Mouse (Mus musculus) embryonic facial prominence, embryonic 10.5 days (tissue): ENCODE measurements at regions not wholly inside any gene's neighbourhood (a gene's known extent, or its start where the extent isn't known, plus 50 kb on each side); places are given as distances from the start of the nearest gene placed in this dataset.

ENCODE experiments used
- DNase-seq: peaks from one replicate; pipeline ENCODE4 v3.0.0-alpha.2; 2017; ENCODE audit warnings: low spot score
- H3K27ac ChIP-seq: fragments of 300-500 bp; sonication (generic); replicated peaks from 2 replicates; pipeline ENCODE4 v1.5.1; 2016; ENCODE audit warnings: mild to moderate bottlenecking
- H3K27me3 ChIP-seq: fragments of 300-500 bp; sonication (generic); replicated peaks from 2 replicates; pipeline ENCODE4 v1.6.1; 2016; ENCODE audit warnings: low read depth, mild to moderate bottlenecking; ENCODE audit not compliant: poor library complexity, severe bottlenecking
- H3K36me3 ChIP-seq: fragments of 300-500 bp; sonication (generic); replicated peaks from 2 replicates; pipeline ENCODE4 v1.6.1; 2016; ENCODE audit warnings: mild to moderate bottlenecking, moderate library complexity
- H3K4me1 ChIP-seq: fragments of 300-500 bp; sonication (generic); 2 replicates; pipeline ENCODE4 v1.6.1; 2016
- H3K4me3 ChIP-seq: fragments of 300-500 bp; sonication (generic); 2 replicates; pipeline ENCODE4 v1.5.1; 2016; ENCODE audit warnings: mild to moderate bottlenecking, moderate library complexity
- H3K9me3 ChIP-seq: fragments of 300-500 bp; sonication (generic); 2 replicates; pipeline ENCODE4 v1.6.1; 2016; ENCODE audit warnings: mild to moderate bottlenecking
- WGBS: fragments of 180-500 bp; shearing (Covaris S2); methylation state at CpG from one replicate; pipeline ENCODE4 v1.1.7; 2016; 5-methylcytosine and 5-hydroxymethylcytosine counted together

DNA sequence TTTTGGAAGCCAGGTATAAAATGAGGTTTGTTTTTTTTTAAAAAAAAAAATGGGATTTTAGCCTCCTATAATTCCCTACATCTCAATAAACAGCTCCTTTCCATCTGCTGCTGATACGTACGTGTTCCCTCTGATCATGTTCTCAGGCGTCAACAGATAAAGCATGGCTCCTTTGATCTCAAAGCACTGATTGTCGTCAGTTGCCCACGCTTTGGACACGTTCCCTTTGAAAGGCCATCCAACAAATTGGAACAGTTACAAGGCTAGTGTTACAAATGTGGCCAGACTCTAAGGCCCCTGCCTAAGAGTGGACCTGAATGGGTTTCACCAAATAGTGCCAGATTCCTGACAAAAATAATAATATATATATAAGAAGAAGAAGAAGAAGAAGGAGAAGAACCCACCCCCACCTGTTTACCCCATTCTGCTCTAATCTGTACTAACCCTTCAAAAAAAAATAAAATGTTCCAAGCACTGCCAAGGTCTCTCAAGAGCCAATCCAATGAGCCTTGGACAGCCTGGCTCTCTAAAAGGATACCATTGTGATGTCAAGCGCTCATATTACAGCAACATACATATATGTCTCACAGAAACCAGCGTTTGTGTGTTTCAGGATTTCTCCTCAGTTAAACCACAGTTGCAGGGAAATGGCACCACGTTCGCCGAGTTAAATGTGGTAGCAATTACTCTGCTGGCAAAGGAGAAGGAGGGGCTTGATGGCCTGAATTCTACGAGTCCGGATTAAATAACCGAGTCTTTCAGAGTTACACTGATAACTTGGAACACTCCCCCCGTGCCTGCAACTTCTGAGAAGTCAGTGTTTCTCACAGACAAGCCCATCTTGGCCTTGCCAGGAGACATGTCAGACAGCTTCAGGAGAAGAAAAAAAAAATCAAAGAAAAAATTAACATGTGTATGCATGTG lies 460.2 kb downstream of the Ate1 start:
- H3K27ac ChIP-seq: peak overlapping the region; percentile 78
- no peak overlapping the region for H3K4me3 ChIP-seq
- DNase-seq: peak; percentile 72
- 45% methylated on average over 15 of the region's 15 CpGs for WGBS
- H3K9me3 ChIP-seq: no peaks in the 10 kb centered on the region
- peaks cover 10% of the 10 kb centered on the region; the same call in 1 of the 2 replicates for H3K27me3 ChIP-seq
- no peaks in the 10 kb centered on the region for H3K36me3 ChIP-seq
- H3K4me1 ChIP-seq: peaks cover 48% of the 10 kb centered on the region

DNA sequence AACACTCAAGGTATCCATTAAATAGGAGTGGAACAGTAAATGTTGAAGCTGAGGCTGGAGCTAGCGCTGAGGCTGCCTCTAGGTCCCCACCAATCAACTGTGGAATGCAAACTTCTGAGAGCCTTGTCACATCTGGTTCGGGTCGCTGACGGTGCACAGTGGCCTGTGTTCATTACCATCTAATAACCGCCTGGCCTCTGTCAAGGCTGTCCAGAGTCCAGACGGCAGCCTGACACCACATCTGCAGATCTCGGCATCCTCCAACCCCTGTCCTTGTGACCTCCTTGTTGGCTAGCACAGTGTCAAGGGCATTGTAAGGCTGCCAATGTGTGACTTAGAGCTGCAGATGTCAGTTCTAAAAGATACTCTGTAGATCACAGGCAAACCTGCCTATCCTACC lies 455.7 kb downstream of the Ate1 start:
- peaks cover 56% of the 10 kb centered on the region for H3K4me1 ChIP-seq
- no peaks in the 10 kb centered on the region for H3K36me3 ChIP-seq
- peaks cover 7% of the 10 kb centered on the region; the same call in 1 of the 2 replicates for H3K27me3 ChIP-seq
- H3K27ac ChIP-seq: peak overlapping the region; percentile 45; the same call in 1 of the 2 replicates
- DNase-seq: peak; percentile 78
- H3K4me3 ChIP-seq: no peak overlapping the region
- H3K9me3 ChIP-seq: no peaks in the 10 kb centered on the region
- 20% methylated on average over 7 of the region's 7 CpGs for WGBS

DNA sequence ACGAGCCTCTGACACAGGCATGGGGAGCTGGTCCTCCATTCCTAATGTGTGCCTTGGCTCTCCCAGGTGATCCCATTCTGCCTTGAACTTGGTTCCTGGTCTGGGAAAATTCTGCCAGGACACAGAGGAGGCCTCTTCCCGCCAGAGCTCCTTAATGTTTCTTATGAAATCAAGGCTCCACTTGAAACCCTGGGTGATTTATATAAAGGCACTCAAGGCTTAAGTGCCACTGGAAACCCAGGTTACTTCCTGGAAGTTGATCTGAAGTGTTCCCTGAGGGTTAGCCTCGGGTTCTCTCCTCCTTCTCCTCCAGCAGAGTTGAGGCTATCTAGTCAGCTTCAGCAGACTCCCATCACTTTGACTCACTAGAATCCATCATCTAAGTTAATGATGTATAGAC lies 451.9 kb downstream of the Ate1 start:
- WGBS: 72% methylated on average over 3 of the region's 3 CpGs
- H3K27ac ChIP-seq: no peak overlapping the region
- no peak overlapping the region for H3K4me3 ChIP-seq
- no peaks in the 10 kb centered on the region for H3K36me3 ChIP-seq
- 0 out of 2 replicates have a peak, but pooled peaks cover 3% of the 10 kb centered on the region for H3K27me3 ChIP-seq
- no peak for DNase-seq
- H3K9me3 ChIP-seq: no peaks in the 10 kb centered on the region
- peaks cover 37% of the 10 kb centered on the region for H3K4me1 ChIP-seq

DNA sequence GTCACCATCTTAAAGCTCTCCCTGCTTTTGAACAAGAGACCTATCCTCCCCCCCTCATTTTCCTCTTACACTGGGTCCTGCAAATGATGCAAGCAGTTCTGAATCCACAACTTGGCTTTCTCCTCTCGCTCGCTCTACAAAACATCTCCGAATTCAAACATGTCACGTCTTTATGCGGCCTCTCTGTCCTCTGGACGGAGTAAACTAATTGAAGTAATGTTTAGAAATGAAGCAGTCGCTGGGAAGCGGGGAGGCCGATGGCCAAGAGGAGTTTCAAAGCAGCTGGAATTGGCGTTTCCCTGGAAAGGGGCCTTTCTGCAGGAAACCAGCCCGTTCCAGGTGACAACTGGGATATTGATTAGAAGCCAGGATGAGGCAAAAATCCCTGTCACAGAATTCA lies 446.8 kb downstream of the Ate1 start:
- Histone ChIP-seq H3K4me1 (peaks cover 22% of the 10 kb centered on the region), H3K9me3 (no peaks in the 10 kb centered on the region), H3K27ac (peak overlapping the region; percentile 72), H3K27me3 (peaks cover 11% of the 10 kb centered on the region), H3K36me3 (no peaks in the 10 kb centered on the region), H3K4me3 (peak overlapping the region; percentile 52)
- WGBS: 59% methylated on average over 11 of the region's 11 CpGs
- DNase-seq: no peak

DNA sequence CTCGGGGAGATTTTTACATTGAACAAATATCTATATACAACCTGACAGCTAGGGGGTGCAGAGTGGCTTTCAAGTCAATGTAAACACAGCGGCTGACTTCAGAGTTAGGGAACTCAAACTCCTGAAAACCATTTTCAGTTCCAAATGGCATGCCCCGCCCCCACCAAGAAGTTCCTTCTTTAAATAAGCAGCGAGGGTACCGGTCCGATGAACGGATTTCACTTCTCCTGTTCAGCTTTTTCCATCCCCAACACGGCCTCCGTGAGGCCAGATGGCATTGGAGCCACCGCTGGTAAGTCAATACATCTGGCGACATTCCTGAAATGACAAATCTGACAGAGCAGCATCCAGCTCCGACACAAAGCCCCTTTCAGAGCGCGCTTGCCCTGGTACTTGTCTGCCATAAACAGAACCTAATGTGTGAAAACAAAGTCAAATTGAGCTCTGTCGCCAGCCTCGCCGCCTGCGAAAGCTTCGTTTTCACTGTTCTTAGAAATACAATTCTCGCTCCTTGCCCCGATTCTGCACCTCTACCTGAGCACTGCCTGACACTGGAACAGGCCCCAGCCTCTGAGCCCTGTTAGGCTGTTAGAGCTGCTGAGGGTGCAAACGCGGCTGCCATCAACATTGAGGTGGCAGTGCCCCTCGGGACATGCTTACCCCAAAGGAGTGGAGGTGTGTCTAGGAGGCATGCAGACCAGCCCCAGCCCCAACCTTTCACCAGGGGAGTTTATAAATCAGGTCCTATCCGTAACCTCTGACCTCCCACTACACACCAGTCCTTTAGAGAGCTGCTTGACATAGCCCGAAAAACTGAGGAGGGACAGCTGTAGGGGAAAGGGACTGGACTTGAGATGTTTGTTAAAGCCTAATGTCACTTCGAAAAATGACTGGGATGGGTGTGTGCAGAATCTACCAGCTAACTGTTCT lies 446.0 kb downstream of the Ate1 start:
- DNase-seq: peak; percentile 77
- Histone ChIP-seq H3K4me1 (peaks cover 22% of the 10 kb centered on the region), H3K27me3 (peaks cover 11% of the 10 kb centered on the region), H3K27ac (peak overlapping the region; percentile 85), H3K9me3 (no peaks in the 10 kb centered on the region), H3K4me3 (peak overlapping the region; percentile 52), H3K36me3 (no peaks in the 10 kb centered on the region)
- 12% methylated on average over 27 of the region's 27 CpGs for WGBS

DNA sequence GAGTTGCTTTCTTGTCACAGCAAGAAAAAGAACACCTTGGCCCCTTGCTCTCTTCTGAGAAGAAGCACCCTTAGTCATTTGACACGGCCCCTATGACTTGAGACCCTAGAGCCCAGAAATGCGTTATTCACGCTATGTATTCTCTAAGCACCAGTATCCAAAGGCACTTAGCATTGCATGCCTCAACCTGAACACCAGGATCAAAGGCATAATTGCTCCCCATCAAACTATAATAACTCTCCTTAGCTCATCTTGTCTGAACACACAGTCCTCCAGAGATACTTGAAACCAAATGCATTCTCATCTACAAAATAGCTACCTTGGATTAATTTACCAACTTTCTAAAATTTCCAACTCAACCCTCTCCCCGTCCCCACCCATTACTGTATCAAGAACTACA lies 437.5 kb downstream of the Ate1 start:
- no peak for DNase-seq
- no peaks in the 10 kb centered on the region for H3K9me3 ChIP-seq
- H3K4me3 ChIP-seq: no peak overlapping the region
- no peak overlapping the region for H3K27ac ChIP-seq
- peaks cover 20% of the 10 kb centered on the region for H3K4me1 ChIP-seq
- no peaks in the 10 kb centered on the region for H3K36me3 ChIP-seq
- H3K27me3 ChIP-seq: 0 out of 2 replicates have a peak, but pooled peaks cover 1% of the 10 kb centered on the region
- WGBS: 78% methylated on average over 4 of the region's 4 CpGs

DNA sequence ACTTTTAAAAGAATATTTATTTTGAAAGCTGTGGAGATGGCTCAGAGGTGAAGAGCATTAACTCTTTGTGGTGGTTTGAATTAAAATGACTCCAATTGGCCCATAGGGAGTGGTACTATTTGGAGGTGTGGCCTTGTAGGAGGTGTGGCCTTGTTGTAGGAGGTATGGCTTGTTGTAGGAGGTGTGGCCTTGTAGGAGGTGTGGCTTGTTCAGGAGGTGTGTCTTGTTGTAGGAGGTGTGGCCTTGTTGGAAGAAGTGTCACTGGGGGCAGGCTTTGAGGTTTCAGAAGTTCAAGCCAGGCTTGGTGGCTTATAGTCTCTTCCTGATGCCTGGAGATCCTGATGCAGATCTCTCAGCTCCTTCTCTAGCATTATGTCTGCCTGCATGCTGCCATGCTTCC lies 434.5 kb downstream of the Ate1 start:
- Histone ChIP-seq H3K36me3 (no peaks in the 10 kb centered on the region), H3K27me3 (no peaks in the 10 kb centered on the region), H3K27ac (no peak overlapping the region), H3K4me1 (peaks cover 20% of the 10 kb centered on the region), H3K4me3 (no peak overlapping the region), H3K9me3 (no peaks in the 10 kb centered on the region)
- DNase-seq: no peak

DNA sequence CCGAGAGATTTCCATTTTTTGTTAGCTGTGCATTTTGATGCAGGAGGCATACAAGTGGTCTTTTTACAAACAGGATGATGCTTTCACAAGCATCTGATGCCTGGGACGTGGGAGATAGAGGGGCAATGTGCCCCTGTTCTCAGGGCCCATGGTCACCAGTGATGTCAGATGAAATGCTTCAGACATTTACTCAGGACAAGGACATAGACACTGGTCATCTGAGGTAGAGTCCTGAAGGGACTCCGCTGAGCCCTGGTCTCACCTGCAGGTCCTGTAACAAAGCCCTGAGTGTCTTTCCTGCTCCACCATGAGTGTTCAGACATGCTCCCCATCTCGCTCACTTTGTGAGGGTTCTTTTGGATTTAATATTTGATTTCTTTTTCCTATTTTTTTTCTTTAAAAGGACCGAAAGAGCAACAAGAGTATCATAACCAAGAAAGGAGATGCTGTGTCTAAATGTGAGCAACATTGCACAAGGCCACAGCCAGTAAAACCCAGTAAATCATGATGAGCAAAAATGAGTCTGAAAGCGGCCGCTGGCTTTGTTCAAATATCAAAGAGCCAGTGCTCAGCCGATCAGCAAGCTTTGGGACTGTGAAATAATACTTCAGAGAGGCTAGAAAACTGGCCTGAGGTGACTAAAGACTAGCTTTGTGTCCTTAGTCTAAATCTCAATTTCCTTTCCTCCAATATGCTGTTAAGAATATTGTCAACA lies 430.1 kb downstream of the Ate1 start:
- H3K27me3 ChIP-seq: no peaks in the 10 kb centered on the region
- no peak overlapping the region for H3K27ac ChIP-seq
- no peaks in the 10 kb centered on the region for H3K9me3 ChIP-seq
- 88% methylated on average over 8 of the region's 8 CpGs for WGBS
- H3K36me3 ChIP-seq: no peaks in the 10 kb centered on the region
- no peak overlapping the region for H3K4me3 ChIP-seq
- no peaks in the 10 kb centered on the region for H3K4me1 ChIP-seq
- no peak for DNase-seq

DNA sequence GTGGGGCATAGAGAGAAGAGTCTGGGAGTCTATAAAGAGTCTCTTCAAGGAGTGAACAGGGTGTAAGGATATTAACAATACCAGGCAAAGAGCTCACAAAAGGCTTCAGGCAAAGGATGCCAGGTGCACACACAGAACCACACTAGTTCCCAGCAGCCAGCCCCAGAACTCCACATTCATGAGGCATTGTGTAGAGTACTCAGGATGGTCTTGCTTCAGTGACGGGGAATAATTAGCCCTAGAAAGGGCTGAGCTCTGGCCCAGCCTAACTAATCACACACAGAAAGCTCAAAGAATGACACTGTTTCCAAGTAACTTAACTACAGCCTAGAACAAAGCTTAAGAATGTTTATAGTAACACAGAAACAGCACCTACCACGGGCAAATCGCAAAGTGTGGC lies 428.2 kb downstream of the Ate1 start:
- Histone ChIP-seq H3K27ac (no peak overlapping the region), H3K27me3 (no peaks in the 10 kb centered on the region), H3K4me1 (no peaks in the 10 kb centered on the region), H3K9me3 (no peaks in the 10 kb centered on the region), H3K36me3 (no peaks in the 10 kb centered on the region), H3K4me3 (no peak overlapping the region)
- DNase-seq: no peak
- WGBS: 41% methylated on average over 3 of the region's 3 CpGs

DNA sequence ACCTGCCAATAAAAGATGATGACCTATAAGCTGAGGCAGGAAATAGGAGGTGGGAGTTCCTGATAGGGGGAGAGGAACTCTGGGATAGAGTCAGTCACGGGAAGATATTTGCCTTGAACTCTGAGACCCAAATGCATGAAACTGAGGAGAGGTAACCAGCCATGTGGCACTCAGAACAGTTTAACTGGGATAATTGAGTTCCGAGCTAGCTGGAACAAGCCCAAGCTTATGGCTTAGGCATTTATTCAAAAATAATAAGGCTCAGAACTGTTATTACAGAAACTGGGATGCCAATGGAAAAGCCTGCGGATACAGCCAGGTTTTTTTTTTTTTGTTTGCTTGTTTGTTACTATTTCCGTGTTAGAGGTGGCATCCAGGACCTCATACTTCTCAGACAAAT lies 425.0 kb downstream of the Ate1 start:
- Histone ChIP-seq H3K4me3 (no peak overlapping the region), H3K27ac (no peak overlapping the region), H3K4me1 (no peaks in the 10 kb centered on the region), H3K36me3 (no peaks in the 10 kb centered on the region), H3K9me3 (no peaks in the 10 kb centered on the region), H3K27me3 (peaks cover 9% of the 10 kb centered on the region; the same call in 1 of the 2 replicates)
- DNase-seq: no peak
- WGBS: 85% methylated on average over 4 of the region's 4 CpGs

DNA sequence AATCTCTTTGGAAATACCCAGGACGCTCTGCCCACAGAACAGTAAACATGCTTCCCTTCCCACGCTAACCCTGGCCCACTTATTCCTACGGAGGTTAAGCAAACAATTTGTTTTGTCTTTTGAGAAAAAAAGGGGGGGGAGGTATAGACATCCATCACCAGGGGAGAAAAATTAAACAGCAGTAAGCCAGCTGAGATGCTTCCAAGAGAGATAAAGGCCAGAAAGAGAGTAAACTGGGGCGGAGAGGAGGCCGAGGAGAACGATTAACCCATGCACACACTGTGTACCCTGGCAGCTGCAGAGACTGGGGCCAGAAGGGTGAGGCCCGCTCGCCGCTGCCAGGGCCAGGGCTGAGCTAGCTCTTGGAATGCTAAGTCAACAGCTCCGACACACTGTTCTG lies 421.6 kb downstream of the Ate1 start:
- no peak for DNase-seq

DNA sequence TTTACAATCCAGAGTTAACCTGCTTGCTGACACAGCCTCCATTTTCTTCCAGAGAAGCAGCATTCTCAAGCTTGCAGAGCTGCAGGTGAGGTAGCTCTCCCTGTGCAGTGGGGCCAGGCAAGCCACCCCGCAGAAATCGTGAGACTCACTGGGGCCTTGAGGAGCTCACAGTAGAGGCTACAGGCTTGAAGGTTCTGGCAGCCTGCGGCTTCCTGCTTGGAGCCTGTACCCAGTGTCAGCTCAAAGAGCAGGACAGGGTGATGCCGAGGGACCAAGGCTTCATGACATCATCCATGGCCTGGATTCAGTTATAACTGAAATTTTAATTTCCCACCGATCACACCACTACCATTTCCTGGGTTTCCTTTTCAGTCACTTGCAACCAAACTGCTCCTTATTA lies 417.5 kb downstream of the Ate1 start:
- Histone ChIP-seq H3K27ac (no peak overlapping the region), H3K4me1 (peaks cover 26% of the 10 kb centered on the region), H3K36me3 (no peaks in the 10 kb centered on the region), H3K27me3 (peaks cover 9% of the 10 kb centered on the region; the same call in 1 of the 2 replicates), H3K4me3 (no peak overlapping the region), H3K9me3 (no peaks in the 10 kb centered on the region)
- no peak for DNase-seq
- WGBS: 87% methylated on average over 5 of the region's 5 CpGs

More for the DNA sequence above, 421.6 kb downstream of the Ate1 start:
- peaks cover 9% of the 10 kb centered on the region; the same call in 1 of the 2 replicates for H3K27me3 ChIP-seq
- H3K4me3 ChIP-seq: no peak overlapping the region
- H3K4me1 ChIP-seq: no peaks in the 10 kb centered on the region
- H3K36me3 ChIP-seq: no peaks in the 10 kb centered on the region
- 80% methylated on average over 10 of the region's 10 CpGs for WGBS
- no peaks in the 10 kb centered on the region for H3K9me3 ChIP-seq
- H3K27ac ChIP-seq: no peak overlapping the region
